Mouse (Mus musculus) midbrain, postnatal 0 days (tissue): ENCODE measurements at regions not wholly inside any gene's neighbourhood (a gene's known extent, or its start where the extent isn't known, plus 50 kb on each side); places are given as distances from the start of the nearest gene placed in this dataset.

Experiments used
- ATAC-seq: fragments of 200-750 bp; cut with Nextera tagmentation; 2 replicates; pipeline ENCODE4 v1.8.0; 2017; ENCODE audit warnings: moderate number of reproducible peaks, mild to moderate bottlenecking, moderate TSS enrichment, moderate library complexity; ENCODE audit not compliant: low FRiP score
- DNase-seq: peaks from one replicate; pipeline ENCODE4 v3.0.0-alpha.2; 2015; ENCODE audit warnings: low spot score
- H3K27ac ChIP-seq: fragments of 300-500 bp; sonication (generic); 2 replicates; pipeline ENCODE4 v1.5.1; 2014; ENCODE audit warnings: low read depth, mild to moderate bottlenecking, low read length, mixed read lengths
- H3K27me3 ChIP-seq: fragments of 300-500 bp; sonication (generic); 2 replicates; pipeline ENCODE4 v1.6.1; 2014; ENCODE audit warnings: low read length, control low read depth, mixed read lengths; ENCODE audit not compliant: insufficient read depth
- H3K36me3 ChIP-seq: fragments of 300-500 bp; sonication (generic); 2 replicates; pipeline ENCODE4 v1.6.1; 2014; ENCODE audit warnings: low read length, control low read depth, mixed read lengths; ENCODE audit not compliant: insufficient read depth
- H3K4me1 ChIP-seq: fragments of 300-500 bp; sonication (generic); 2 replicates; pipeline ENCODE4 v1.6.1; 2014; ENCODE audit warnings: mild to moderate bottlenecking, control low read depth, antibody characterized with exemption, low read length, mixed read lengths; ENCODE audit not compliant: insufficient read depth
- H3K4me2 ChIP-seq: fragments of 300-500 bp; sonication (generic); 2 replicates; pipeline ENCODE4 v1.6.1; 2014; ENCODE audit warnings: low read depth, mild to moderate bottlenecking, low read length, mixed read lengths; ENCODE audit not compliant: poor library complexity, severe bottlenecking
- H3K4me3 ChIP-seq: fragments of 300-500 bp; sonication (generic); 2 replicates; pipeline ENCODE4 v1.5.1; 2014; ENCODE audit warnings: low read depth, mild to moderate bottlenecking, low read length, moderate library complexity
- H3K9ac ChIP-seq: fragments of 300-500 bp; sonication (generic); replicated peaks from 2 replicates; pipeline ENCODE4 v1.6.1; 2014; ENCODE audit warnings: mild to moderate bottlenecking, low read length, moderate library complexity, mixed read lengths; ENCODE audit not compliant: poor library complexity, severe bottlenecking
- H3K9me3 ChIP-seq: fragments of 300-500 bp; sonication (generic); 2 replicates; pipeline ENCODE4 v1.6.1; 2016; ENCODE audit warnings: low read length, control low read depth
- CTCF ChIP-seq: IDR thresholded peaks from 2 replicates; pipeline ENCODE4 v1.5.1; 2016; ENCODE audit warnings: antibody characterized with exemption, mild to moderate bottlenecking
- WGBS: fragments of 180-500 bp; shearing (Covaris S2); extraction: QIAGEN DNeasy Blood & Tissue Kit; methylation state at CpG from one replicate; pipeline ENCODE4 v1.1.7; 2014; 5-methylcytosine and 5-hydroxymethylcytosine counted together

DNA sequence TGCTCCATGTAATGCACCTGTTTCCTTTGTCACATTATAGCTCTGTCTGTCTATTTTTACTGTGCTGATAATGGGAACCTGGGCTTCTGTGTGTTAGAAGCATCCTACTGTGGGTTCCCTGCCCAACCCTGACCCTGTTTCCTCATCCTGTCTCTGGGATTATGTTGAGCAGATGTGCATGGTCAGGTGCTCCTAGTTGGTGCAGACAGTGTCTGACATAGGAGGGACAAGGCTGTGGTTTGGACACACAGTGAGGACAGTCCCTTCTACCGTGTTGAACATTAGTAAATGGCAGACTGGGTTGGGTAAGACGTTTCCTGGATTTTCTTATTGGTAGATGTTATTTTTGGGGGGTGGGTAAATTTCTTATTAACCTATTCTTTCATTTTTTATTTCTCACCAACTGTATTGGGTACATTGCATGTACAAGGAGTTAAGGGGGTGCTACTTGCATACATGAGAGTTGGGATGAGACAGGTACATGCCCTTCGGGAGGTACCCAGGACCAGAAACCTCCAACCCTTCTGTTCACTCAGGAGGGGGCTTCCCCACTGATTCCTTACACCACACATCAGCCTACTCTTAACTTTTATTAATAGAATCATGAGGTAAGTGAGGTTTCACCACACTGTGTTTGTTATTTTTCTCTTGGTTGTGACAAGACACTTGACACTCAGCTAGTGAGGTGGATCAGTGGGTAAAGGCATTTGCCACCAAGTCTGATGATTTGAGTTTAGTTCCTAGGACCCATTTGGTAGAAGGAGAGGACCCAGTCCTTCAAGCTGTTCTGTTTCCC is 97.1 kb downstream of the Tpra1 start:
- Histone ChIP-seq H3K36me3 (no peaks in the 10 kb centered on the region), H3K9ac (no peak overlapping the region), H3K9me3 (no peaks in the 10 kb centered on the region), H3K4me2 (no peak overlapping the region), H3K4me1 (no peaks in the 10 kb centered on the region), H3K4me3 (no peak overlapping the region), H3K27ac (no peak overlapping the region), H3K27me3 (no peaks in the 10 kb centered on the region)
- WGBS = 90% methylated on average over 3 of the region's 3 CpGs
- no peak for ATAC-seq
- DNase-seq = no peak
- no peak for TF ChIP-seq CTCF

GRCm38 (mm10) chr6:89000359-89000758 is 98.3 kb downstream of the Tpra1 start:
- H3K4me3 ChIP-seq = no peak overlapping the region
- WGBS = 10% methylated on average over 14 of the region's 14 CpGs
- no peaks in the 10 kb centered on the region for H3K4me1 ChIP-seq
- H3K36me3 ChIP-seq = no peaks in the 10 kb centered on the region
- H3K9ac ChIP-seq = no peak overlapping the region
- peak overlapping the region; percentile 26; the same call in 1 of the 2 replicates for H3K4me2 ChIP-seq
- H3K27me3 ChIP-seq = no peaks in the 10 kb centered on the region
- no peak for DNase-seq
- ATAC-seq = no peak
- no peaks in the 10 kb centered on the region for H3K9me3 ChIP-seq
- TF ChIP-seq CTCF = no peak
- peak overlapping the region; percentile 12; the same call in 1 of the 2 replicates for H3K27ac ChIP-seq

DNA sequence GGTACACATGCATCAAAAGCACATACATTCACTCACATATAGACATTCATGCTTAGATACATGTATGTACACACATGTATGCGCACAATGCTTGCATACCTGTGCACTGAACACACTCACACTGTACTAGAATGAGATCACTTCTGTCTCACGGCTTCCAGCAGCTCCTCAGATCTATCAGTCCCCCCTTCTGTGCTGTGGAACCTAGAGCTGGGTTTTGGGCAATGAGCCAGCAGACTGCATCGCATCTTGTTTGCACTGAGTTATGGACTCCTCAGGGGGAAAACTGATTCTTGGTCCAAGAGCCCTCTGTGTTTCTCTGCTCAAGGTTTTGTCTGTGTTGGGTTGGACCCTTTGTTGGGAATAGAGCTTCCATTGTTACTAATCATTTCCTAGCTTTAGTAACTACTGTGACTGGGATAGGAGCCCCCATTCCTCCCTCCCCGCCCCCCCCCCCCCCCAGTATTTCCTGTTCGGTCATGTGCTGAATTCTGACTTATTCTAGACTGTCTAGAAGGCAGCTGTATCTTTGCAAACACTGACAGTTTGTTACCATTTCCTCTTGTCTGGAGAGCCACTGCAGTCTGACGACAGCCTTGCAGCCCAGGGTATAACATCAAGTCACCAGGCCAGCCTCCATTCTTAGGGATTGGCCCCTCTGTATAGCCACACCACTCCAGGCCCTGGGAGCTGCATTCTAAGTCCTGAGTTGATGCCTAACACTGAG is 101.3 kb downstream of the Tpra1 start:
- Histone ChIP-seq H3K27me3 (no peaks in the 10 kb centered on the region), H3K4me3 (no peak overlapping the region), H3K4me1 (peaks cover 8% of the 10 kb centered on the region; the same call in 1 of the 2 replicates), H3K4me2 (no peak overlapping the region), H3K9me3 (no peaks in the 10 kb centered on the region), H3K36me3 (no peaks in the 10 kb centered on the region), H3K27ac (no peak overlapping the region), H3K9ac (no peak overlapping the region)
- DNase-seq = peak; percentile 64
- no peak for TF ChIP-seq CTCF
- WGBS = 42% methylated on average over 5 of the region's 6 CpGs
- ATAC-seq = no peak; the same call in 1 of the 2 replicates

- Histone ChIP-seq H3K9ac (no peak overlapping the region), H3K4me2 (no peak overlapping the region), H3K27ac (no peak overlapping the region), H3K4me3 (no peak overlapping the region), H3K27me3 (no peaks in the 10 kb centered on the region), H3K4me1 (peaks cover 13% of the 10 kb centered on the region; the same call in 1 of the 2 replicates), H3K9me3 (no peaks in the 10 kb centered on the region), H3K36me3 (no peaks in the 10 kb centered on the region)
- WGBS = 42% methylated on average over 4 of the region's 4 CpGs
- ATAC-seq (no peak), DNase-seq (no peak)
- TF ChIP-seq CTCF = peak; percentile 57
Measured at GRCm38 (mm10) chr6:89005094-89005493, 103.0 kb downstream of the Tpra1 start.

GRCm38 (mm10) chr6:89006997-89007396 is 104.9 kb downstream of the Tpra1 start:
- ATAC-seq (no peak), DNase-seq (no peak)
- H3K9me3 ChIP-seq = no peaks in the 10 kb centered on the region
- no peaks in the 10 kb centered on the region for H3K27me3 ChIP-seq
- no peak overlapping the region for H3K27ac ChIP-seq
- H3K36me3 ChIP-seq = no peaks in the 10 kb centered on the region
- TF ChIP-seq CTCF = no peak
- H3K9ac ChIP-seq = no peak overlapping the region
- no peak overlapping the region for H3K4me2 ChIP-seq
- 16% methylated on average over 17 of the region's 17 CpGs for WGBS
- no peak overlapping the region for H3K4me3 ChIP-seq
- peaks cover 13% of the 10 kb centered on the region; the same call in 1 of the 2 replicates for H3K4me1 ChIP-seq

DNA sequence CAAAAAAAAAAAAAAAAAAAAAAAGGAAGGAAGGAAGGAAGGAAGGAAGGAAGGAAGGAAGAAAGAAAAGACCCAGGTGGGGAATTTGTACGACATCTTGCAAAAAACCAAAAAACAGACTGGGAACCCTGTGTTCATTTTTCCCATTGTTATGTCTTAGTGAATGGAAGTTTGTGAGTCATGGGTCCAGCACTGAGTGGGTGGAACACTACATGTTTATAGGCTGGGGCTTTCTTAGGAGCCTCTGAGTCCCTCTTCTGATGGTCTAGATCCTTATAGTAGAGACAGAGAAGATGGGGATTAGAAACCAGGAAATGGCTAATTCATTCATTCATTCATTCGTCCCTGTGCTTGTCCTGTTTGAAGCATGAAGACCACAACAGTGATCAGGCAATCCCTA is 105.5 kb downstream of the Tpra1 start:
- DNase-seq (no peak), ATAC-seq (no peak)
- no peak overlapping the region for H3K4me3 ChIP-seq
- peaks cover 15% of the 10 kb centered on the region; the same call in 1 of the 2 replicates for H3K4me1 ChIP-seq
- WGBS = 74% methylated on average over 2 of the region's 2 CpGs
- H3K27ac ChIP-seq = no peak overlapping the region
- no peak overlapping the region for H3K9ac ChIP-seq
- H3K4me2 ChIP-seq = no peak overlapping the region
- no peaks in the 10 kb centered on the region for H3K9me3 ChIP-seq
- no peak for TF ChIP-seq CTCF
- H3K27me3 ChIP-seq = no peaks in the 10 kb centered on the region
- no peaks in the 10 kb centered on the region for H3K36me3 ChIP-seq
